Comparison of ENCODE assay signal across 8 mouse cellular contexts in genomic region chr5:14389184-14389890, GRCm38 (mm10).
DNase-seq lines count a peak whose midpoint lies in the region; ATAC-seq and TF ChIP-seq lines count a peak whose summit lies in the region.

No protein-coding gene starts in this region.

- in situ Hi-C loops in Patski (cut with MboI; ENCODE audit: low pct_unique_long_range_greater_than_20kb): no loop called here

- peak; percentile 80 for DNase-seq in 3T3-L1 (ENCODE audit: low read depth, low spot score)
- DNase-seq in Patski (ENCODE audit: low read depth, low spot score): peak; percentile 10
- peak; percentile 90 to 93 for DNase-seq in cerebellum, postnatal 14 days
- DNase-seq in frontal cortex, postnatal 36 days (ENCODE audit: low spot score in 2 of 2): peak; percentile 73 to 86
- peak; percentile 6 for DNase-seq in large intestine, adult 2 months (ENCODE audit: low read depth, low spot score)
- DNase-seq in lung, adult 2 months: peak; percentile 17
- DNase-seq in right cerebral cortex, adult 2 months (ENCODE audit: low spot score in 2 of 2): peak; percentile 87

- POLR2A ChIA-PET in Patski (lab: Charles Lee): no interaction called here

- TF ChIP-seq CTCF in Patski (IDR thresholded peaks at IDR 0.05): peak; percentile 66
- 0 out of 2 replicates have a peak, but pooled peaks have one; percentile 5 for TF ChIP-seq CTCF in lung, adult 2 months (IDR thresholded peaks at IDR 0.05; ENCODE audit: insufficient read depth, low read length)

- H3K4me1 ChIP-seq in lung, adult 2 months (ENCODE audit: control insufficient read depth, insufficient read depth, low read length): no peaks in the 10 kb centered on the region

- TF ChIP-seq POLR2A in lung, adult 2 months (IDR thresholded peaks at IDR 0.05; ENCODE audit: borderline replicate concordance, extremely low read depth, low read depth, low read length): no peak

- no peak for ATAC-seq in Patski
- ATAC-seq in megakaryocyte, adult 5-6 weeks (ENCODE audit: poor library complexity, severe bottlenecking): no peak

- no peak overlapping the region for H3K4me3 ChIP-seq in lung, adult 2 months (replicated peaks; ENCODE audit: extremely low read depth, low read depth, low read length)

- CTCF ChIA-PET in Patski (lab: Charles Lee): interaction anchor here (1.2 to 1.4 kb wide), 3 partner anchors 16 to 39 kb away, joined by 3 to 6 read pairs (median 5); no protein-coding TSS in a partner anchor

- peaks cover 19% of the 10 kb centered on the region for H3K27me3 ChIP-seq in Patski

- 16% methylated on average over 6 of the region's 6 CpGs for WGBS in large intestine, adult 2 months
- WGBS in lung, adult 2 months: 18% methylated on average over 6 of the region's 6 CpGs

Comparison
In these comparisons a context has a peak if more than half of its experiments do, and no peak if none do; other contexts are left out.
1. DNase-seq: peak in every context shown above with its lines; median percentile 92 in cerebellum, postnatal 14 days; 87 in right cerebral cortex, adult 2 months; 80 in 3T3-L1; 80 in frontal cortex, postnatal 36 days; 17 in lung, adult 2 months; 10 in Patski; 6 in large intestine, adult 2 months.